Mouse (Mus musculus) G1E (cell line): ENCODE data around the gene Wfikkn1.

Experiments used
- CTCF ChIP-seq: IDR thresholded peaks from 2 replicates; pipeline ENCODE4 v1.5.1; 2012; ENCODE audit warnings: low read depth, low read length, inconsistent platforms, mixed read lengths
- GATA1 ChIP-seq: IDR thresholded peaks from 2 replicates; pipeline ENCODE4 v1.6.1; 2012; ENCODE audit warnings: borderline replicate concordance, low read length, inconsistent platforms, mixed read lengths

- TF ChIP-seq GATA1 (no peak), CTCF (no peak)
Measured at GRCm38 (mm10) chr17:25832436-25833290, 48.0 kb downstream of the Wfikkn1 start.
